In genomic region chr15:77822671-77823070, GRCm38 (mm10) we compare ENCODE assay signal across 10 mouse cellular contexts. TPM values are rescaled to one million over a fixed set of nuclear protein-coding genes. Genes with fewer than 3 reads are reported as not detected.
DNase-seq lines count a peak whose midpoint lies in the region; ATAC-seq and TF ChIP-seq lines count a peak whose summit lies in the region.
"Had no signal": no experiment of that assay in that cellular context is flagged by ENCODE, and none has a peak within 500 bp of the region (broad histone marks: within the 10 kb centered on the region; RNA-seq: fewer than 3 reads in every experiment).

No protein-coding gene starts in this region.

- no peak overlapping the region for H3K4me3 ChIP-seq in heart, embryonic 12.5 days
- no peak overlapping the region for H3K4me3 ChIP-seq in lung, postnatal 0 days (ENCODE audit: low read depth, low read length)
- no peak overlapping the region for H3K4me3 ChIP-seq in liver, embryonic 11.5 days (ENCODE audit: low read depth, low read length)
- H3K4me3 ChIP-seq in midbrain, embryonic 11.5 days (ENCODE audit: low read depth, low read length) = no peak overlapping the region
- H3K4me3 ChIP-seq: midbrain, embryonic 12.5 days had no signal

- H3K27ac ChIP-seq in heart, embryonic 12.5 days (ENCODE audit: poor library complexity, severe bottlenecking) = peak overlapping the region; percentile 94
- H3K27ac ChIP-seq in lung, postnatal 0 days (ENCODE audit: low read length) = peak overlapping the region; percentile 90
- peak overlapping the region; percentile 60; the same call in 1 of the 2 replicates for H3K27ac ChIP-seq in liver, embryonic 11.5 days (ENCODE audit: low read depth, low read length)
- H3K27ac ChIP-seq in midbrain, embryonic 11.5 days (ENCODE audit: low read depth, low read length) = no peak overlapping the region
- H3K27ac ChIP-seq: midbrain, embryonic 12.5 days had no signal

- no peak for DNase-seq in heart, adult 8-10 months (ENCODE audit: low spot score)
- no peak for DNase-seq in lung, postnatal 0 days (ENCODE audit: low spot score)
- DNase-seq in lung, adult 18-20 months = no peak
- no peak for DNase-seq in liver, embryonic 11.5 days (ENCODE audit: low spot score)
- DNase-seq in ovary, postnatal 36 days (ENCODE audit: low spot score) = no peak
- no peak for DNase-seq in midbrain, embryonic 11.5 days (ENCODE audit: low spot score, missing footprints)
- DNase-seq in testis, postnatal 10 days (ENCODE audit: low spot score) = no peak
- DNase-seq: cerebellum, adult 11 months had no signal

- 33% methylated on average over 2 of the region's 2 CpGs for WGBS in heart, embryonic 12.5 days
- 56% methylated on average over 2 of the region's 2 CpGs for WGBS in lung, postnatal 0 days
- WGBS in liver, embryonic 11.5 days = 46% methylated on average over 2 of the region's 2 CpGs
- 79% methylated on average over 2 of the region's 2 CpGs for WGBS in midbrain, embryonic 11.5 days

- H3K4me1 ChIP-seq in heart, embryonic 12.5 days (replicated peaks) = peaks cover 96% of the 10 kb centered on the region
- peaks cover 61% of the 10 kb centered on the region for H3K4me1 ChIP-seq in lung, postnatal 0 days (ENCODE audit: insufficient read depth, low read depth, low read length)
- H3K4me1 ChIP-seq in liver, embryonic 11.5 days (replicated peaks; ENCODE audit: control insufficient read depth, insufficient read depth, low read length) = peaks cover 73% of the 10 kb centered on the region
- peaks cover 9% of the 10 kb centered on the region for H3K4me1 ChIP-seq in midbrain, embryonic 11.5 days (ENCODE audit: control insufficient read depth, insufficient read depth, low read length)

- ATAC-seq in heart, embryonic 12.5 days (ENCODE audit: insufficient number of reproducible peaks, low FRiP score) = no peak
- ATAC-seq in lung, postnatal 0 days = no peak
- no peak for ATAC-seq in liver, embryonic 11.5 days (replicated peaks; ENCODE audit: low FRiP score)
- no peak for ATAC-seq in midbrain, embryonic 11.5 days (ENCODE audit: low FRiP score)

- no peaks in the 10 kb centered on the region for H3K36me3 ChIP-seq in heart, embryonic 12.5 days
- H3K36me3 ChIP-seq in lung, postnatal 0 days (ENCODE audit: insufficient read depth, low read length) = no peaks in the 10 kb centered on the region
- no peaks in the 10 kb centered on the region for H3K36me3 ChIP-seq in liver, embryonic 11.5 days (ENCODE audit: control insufficient read depth, insufficient read depth, low read length)
- no peaks in the 10 kb centered on the region for H3K36me3 ChIP-seq in midbrain, embryonic 11.5 days (ENCODE audit: control insufficient read depth, insufficient read depth, low read length)
- H3K36me3 ChIP-seq: midbrain, embryonic 12.5 days had no signal

- no peaks in the 10 kb centered on the region for H3K9me3 ChIP-seq in heart, embryonic 12.5 days (replicated peaks)
- H3K9me3 ChIP-seq in lung, postnatal 0 days (ENCODE audit: low read length) = no peaks in the 10 kb centered on the region
- no peaks in the 10 kb centered on the region for H3K9me3 ChIP-seq in liver, embryonic 11.5 days (ENCODE audit: control insufficient read depth, low read length)
- H3K9me3 ChIP-seq in midbrain, embryonic 11.5 days (ENCODE audit: control insufficient read depth, low read length) = no peaks in the 10 kb centered on the region
- H3K9me3 ChIP-seq: midbrain, embryonic 12.5 days had no signal

- TF ChIP-seq EP300 in lung, postnatal 0 days (IDR thresholded peaks at IDR 0.05) = no peak

- 0 out of 2 replicates have a peak overlapping the region, but pooled peaks have one; percentile 0 for H3K4me2 ChIP-seq in heart, embryonic 12.5 days
- no peak overlapping the region for H3K4me2 ChIP-seq in lung, postnatal 0 days (replicated peaks; ENCODE audit: low read depth, low read length)
- H3K4me2 ChIP-seq in liver, embryonic 11.5 days = peak overlapping the region; percentile 18
- no peak overlapping the region for H3K4me2 ChIP-seq in midbrain, embryonic 11.5 days
- H3K4me2 ChIP-seq: midbrain, embryonic 12.5 days had no signal

- 0 out of 2 replicates have a peak overlapping the region, but pooled peaks have one; percentile 14 for H3K9ac ChIP-seq in heart, embryonic 12.5 days
- no peak overlapping the region for H3K9ac ChIP-seq in lung, postnatal 0 days (replicated peaks; ENCODE audit: low read depth)
- no peak overlapping the region for H3K9ac ChIP-seq in liver, embryonic 11.5 days (ENCODE audit: low read depth, low read length)
- no peak overlapping the region for H3K9ac ChIP-seq in midbrain, embryonic 11.5 days (ENCODE audit: low read length)
- H3K9ac ChIP-seq: midbrain, embryonic 12.5 days had no signal

- no peaks in the 10 kb centered on the region for H3K27me3 ChIP-seq in heart, embryonic 12.5 days (replicated peaks)
- no peaks in the 10 kb centered on the region for H3K27me3 ChIP-seq in lung, postnatal 0 days (replicated peaks; ENCODE audit: insufficient read depth, low read length)
- no peaks in the 10 kb centered on the region for H3K27me3 ChIP-seq in liver, embryonic 11.5 days (replicated peaks; ENCODE audit: control insufficient read depth, insufficient read depth, low read length)
- no peaks in the 10 kb centered on the region for H3K27me3 ChIP-seq in midbrain, embryonic 11.5 days (ENCODE audit: control insufficient read depth, insufficient read depth, low read length)
- H3K27me3 ChIP-seq: midbrain, embryonic 12.5 days had no signal

- TF ChIP-seq CTCF in lung, postnatal 0 days (IDR thresholded peaks at IDR 0.05) = no peak

RNA-seq across cellular contexts. Expression of gene Myh9, which starts 19.3 kb away (rescaled TPM):
- polyA plus RNA-seq in heart, embryonic 12.5 days (2016; fragmentation: Nextera tagmentation; extraction: Ambion mirVana) = 41.9 and 42.0 TPM in 2 replicates
- total RNA-seq in heart, adult 8-10 months (2022) = 100 to 1,000 TPM in 1 of 4 experiments, 10 to 100 TPM in 3; 72.5 to 127 (median 97.2) TPM
- polyA plus RNA-seq in lung, postnatal 0 days (2015; fragmentation: Nextera tagmentation; extraction: Ambion mirVana) = 59.3 and 67.3 TPM in 2 replicates
- 49.8 and 53.0 TPM in 2 replicates for polyA plus RNA-seq in liver, embryonic 11.5 days (2014; fragmentation: Nextera tagmentation; extraction: Ambion mirVana)
- polyA plus RNA-seq in midbrain, embryonic 11.5 days (2014; fragmentation: Nextera tagmentation; extraction: Ambion mirVana) = 16.4 and 19.6 TPM in 2 replicates

Comparison
In these comparisons a context has a peak if more than half of its experiments do, and no peak if none do; other contexts are left out.
1. H3K4me2 ChIP-seq: peak in heart, embryonic 12.5 days (single experiment) and liver, embryonic 11.5 days (single experiment); none in lung, postnatal 0 days (single experiment) and midbrain, embryonic 11.5 days (single experiment).